Mouse (Mus musculus): ENCODE data around the gene 2300003K06Rik.
"Not testable (repeated sequence)": the region's sequence is repeated elsewhere in the genome, so short reads cannot be mapped to it uniquely, and the experiment has no call there.

2300003K06Rik gene

GRCm38 (mm10) chr11:99837966-99838365 lies at the start of gene 2300003K06Rik:
Gene 2300003K06Rik, minus strand, starts transcription at chr11:99838066.
- in situ Hi-C loops (cut with MboI; ENCODE audit: unreplicated experiment in 2 of 2), result no loop called here

- in situ Hi-C loops (cut with MboI; ENCODE audit: unreplicated experiment in 2 of 2), result not testable (repeated sequence)
Measured at GRCm38 (mm10) chr11:99878887-99879286, 41.0 kb upstream of the 2300003K06Rik start, which contains the start of gene Gm11567. Gene Gm11567, plus strand, starts transcription at chr11:99879187.

GRCm38 (mm10) chr11:99873089-99873488 lies 35.2 kb upstream of the 2300003K06Rik start, which contains the start of gene Krtap9-1:
Gene Krtap9-1, plus strand, starts transcription at chr11:99873389.
- in situ Hi-C loops (cut with MboI; ENCODE audit: unreplicated experiment in 2 of 2), result not testable (repeated sequence)

DNA sequence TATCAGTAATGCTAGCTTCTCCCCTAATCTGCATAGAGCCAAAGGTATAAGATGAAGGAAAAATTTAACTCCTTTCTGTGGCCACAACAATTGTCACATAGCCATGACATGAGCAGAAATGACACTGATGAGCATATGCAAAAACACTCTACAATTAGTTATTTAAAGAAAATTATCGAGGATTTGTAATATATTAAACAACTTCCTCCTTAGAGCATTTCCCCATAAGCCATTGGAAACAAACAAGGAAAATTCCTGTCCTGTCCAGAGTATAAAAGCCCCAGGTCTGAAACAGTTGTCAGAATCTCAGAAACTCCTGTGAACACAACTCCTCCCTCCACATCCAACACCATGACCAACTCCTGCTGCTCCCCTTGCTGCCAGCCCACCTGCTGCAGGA lies 26.3 kb upstream of the 2300003K06Rik start, which contains the start of gene Gm11559:
Gene Gm11559 (plus strand): TSS at position 301 of the 400 bp plus-strand sequence.
- in situ Hi-C loops (cut with MboI; ENCODE audit: unreplicated experiment in 2 of 2), result not testable (repeated sequence)

GRCm38 (mm10) chr11:99858761-99859160 lies 20.9 kb upstream of the 2300003K06Rik start:
- in situ Hi-C loops (cut with MboI; ENCODE audit: unreplicated experiment in 2 of 2), result no loop called here

DNA sequence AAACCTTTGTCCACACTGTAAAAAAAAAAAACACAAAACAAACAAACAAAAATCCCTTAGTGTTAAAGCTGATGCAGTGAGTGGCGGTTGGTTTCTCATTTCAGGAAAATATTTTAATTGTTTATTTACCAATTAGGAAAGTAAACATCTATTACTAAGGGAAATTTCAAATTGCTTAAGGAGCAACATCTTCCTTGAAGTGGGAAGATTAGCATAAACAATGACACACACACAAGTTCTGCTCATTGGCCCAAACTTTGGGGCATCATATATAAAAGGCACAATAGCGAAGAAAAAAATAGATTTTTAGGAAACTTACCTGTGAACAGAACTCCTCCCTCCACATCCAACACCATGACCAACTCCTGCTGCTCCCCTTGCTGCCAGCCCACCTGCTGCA lies 19.8 kb upstream of the 2300003K06Rik start, which contains the start of gene Gm11568:
Gene Gm11568 (plus strand): TSS at position 301 of the 400 bp plus-strand sequence.
- in situ Hi-C loops (cut with MboI; ENCODE audit: unreplicated experiment in 2 of 2), result no loop called here

DNA sequence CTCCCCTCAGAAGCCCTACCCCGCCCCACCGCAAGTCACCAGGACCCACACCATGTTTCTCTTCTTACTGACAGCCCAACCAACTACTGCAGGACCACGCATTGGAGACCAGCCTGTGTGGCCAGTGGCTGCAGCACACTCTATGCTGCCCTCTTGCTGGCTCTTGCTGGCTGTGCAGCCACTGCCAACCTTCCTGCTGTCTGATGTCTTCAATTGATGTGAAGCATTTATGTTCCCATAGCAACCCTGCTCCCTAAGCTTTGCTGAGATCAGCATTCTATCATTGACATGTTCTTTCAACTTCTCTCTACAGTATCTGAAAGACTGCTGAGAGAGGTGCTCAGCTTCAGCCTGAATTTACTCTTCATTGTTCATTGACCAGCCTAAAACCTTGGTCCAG lies 16.3 kb upstream of the 2300003K06Rik start:
- in situ Hi-C loops (cut with MboI; ENCODE audit: unreplicated experiment in 2 of 2), result no loop called here

DNA sequence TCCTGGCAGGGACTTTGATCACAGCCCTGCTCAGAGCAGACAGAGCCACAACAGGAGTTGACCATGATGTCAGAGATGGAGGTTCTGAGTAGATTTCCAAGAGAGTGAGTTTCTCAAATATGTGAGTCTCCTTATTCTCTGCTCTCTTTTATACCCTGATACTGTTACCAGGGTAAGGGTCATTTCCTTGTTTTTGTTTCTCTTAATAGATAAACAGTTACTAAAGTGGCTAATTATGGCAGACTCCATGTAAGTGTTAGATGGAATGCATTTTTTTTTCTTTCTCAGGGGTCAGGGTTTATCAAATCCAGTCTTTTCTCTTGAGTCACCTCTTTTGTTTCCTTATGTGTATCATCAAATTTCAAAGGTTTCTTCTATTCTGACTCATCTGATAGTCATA lies 13.6 kb upstream of the 2300003K06Rik start, which contains the start of gene Krtap4-16:
Gene Krtap4-16 (minus strand): TSS at position 101 of the 400 bp plus-strand sequence.
- in situ Hi-C loops (cut with MboI; ENCODE audit: unreplicated experiment in 2 of 2), result no loop called here

DNA sequence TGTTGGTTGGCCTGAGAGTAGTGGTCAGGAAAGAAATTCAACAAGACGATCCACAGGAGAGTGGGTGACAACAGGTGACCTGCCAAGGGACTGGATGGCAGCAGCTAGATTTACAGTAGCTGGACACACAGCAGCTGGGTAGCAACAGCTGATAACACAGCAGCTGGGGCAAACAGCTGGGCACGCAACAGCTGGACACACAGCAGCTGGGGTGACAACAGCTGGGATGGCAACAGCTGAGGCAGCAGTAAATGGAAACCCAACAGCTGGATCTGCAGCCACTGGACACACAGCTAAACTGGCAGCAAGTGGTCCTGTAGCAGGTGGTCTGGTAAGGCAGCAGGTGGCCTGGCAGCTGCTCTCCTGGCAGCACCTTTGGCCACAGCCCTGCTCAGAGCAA lies 8.9 kb upstream of the 2300003K06Rik start:
- in situ Hi-C loops (cut with MboI; ENCODE audit: unreplicated experiment in 2 of 2), result no loop called here

GRCm38 (mm10) chr11:99842185-99842584 lies 4.3 kb upstream of the 2300003K06Rik start:
- in situ Hi-C loops (cut with MboI; ENCODE audit: unreplicated experiment in 2 of 2), result no loop called here

DNA sequence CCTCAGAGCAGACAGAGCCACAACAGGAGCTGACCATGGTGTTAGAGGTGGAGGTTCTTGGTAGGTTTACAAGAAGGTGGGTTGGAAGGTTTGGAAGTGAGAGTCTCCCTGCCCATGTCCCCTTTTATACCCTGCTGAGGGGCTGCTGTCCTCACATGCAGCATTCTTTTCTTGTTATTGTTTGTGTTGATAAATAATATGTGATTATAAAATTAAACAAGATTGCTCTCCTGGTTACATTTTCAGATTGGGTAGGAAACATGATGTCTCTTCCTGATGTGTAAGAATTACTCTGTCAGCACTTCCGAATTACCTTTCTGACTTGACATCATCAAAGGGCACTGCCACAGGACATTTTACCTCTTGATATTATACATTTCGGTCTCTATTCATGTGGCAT lies 22.3 kb downstream of the 2300003K06Rik start, which contains the start of gene Gm11564:
Gene Gm11564 (minus strand): TSS at position 101 of the 400 bp plus-strand sequence.
- in situ Hi-C loops (cut with MboI; ENCODE audit: unreplicated experiment in 2 of 2), result not testable (repeated sequence)

DNA sequence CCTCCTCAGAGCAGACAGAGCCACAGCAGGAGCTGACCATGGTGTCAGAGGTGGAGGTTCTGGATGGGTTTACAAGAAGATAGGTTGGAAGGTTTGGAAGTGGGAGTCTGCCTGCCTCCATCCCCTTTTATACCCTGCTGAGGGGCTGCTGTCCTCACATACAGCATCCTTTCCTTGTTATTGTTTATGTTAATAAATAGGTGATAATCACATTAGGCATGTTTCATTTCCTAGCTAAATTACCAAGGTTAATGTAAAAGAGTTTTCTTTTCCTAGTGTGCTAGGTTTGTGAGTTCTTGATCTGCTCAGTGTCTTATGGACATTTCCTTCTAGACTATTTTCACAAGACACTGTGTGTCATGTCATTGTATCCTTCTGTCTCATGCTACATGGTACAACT lies 28.1 kb downstream of the 2300003K06Rik start, which contains the start of gene Krtap4-13:
Gene Krtap4-13 (minus strand): TSS at position 101 of the 400 bp plus-strand sequence.
- in situ Hi-C loops (cut with MboI; ENCODE audit: unreplicated experiment in 2 of 2), result not testable (repeated sequence)

GRCm38 (mm10) chr11:99804346-99804745 lies 33.5 kb downstream of the 2300003K06Rik start, which contains the start of gene Gm11554:
Gene Gm11554, minus strand, starts transcription at chr11:99804446.
- in situ Hi-C loops (cut with MboI; ENCODE audit: unreplicated experiment in 2 of 2), result not testable (repeated sequence)

DNA sequence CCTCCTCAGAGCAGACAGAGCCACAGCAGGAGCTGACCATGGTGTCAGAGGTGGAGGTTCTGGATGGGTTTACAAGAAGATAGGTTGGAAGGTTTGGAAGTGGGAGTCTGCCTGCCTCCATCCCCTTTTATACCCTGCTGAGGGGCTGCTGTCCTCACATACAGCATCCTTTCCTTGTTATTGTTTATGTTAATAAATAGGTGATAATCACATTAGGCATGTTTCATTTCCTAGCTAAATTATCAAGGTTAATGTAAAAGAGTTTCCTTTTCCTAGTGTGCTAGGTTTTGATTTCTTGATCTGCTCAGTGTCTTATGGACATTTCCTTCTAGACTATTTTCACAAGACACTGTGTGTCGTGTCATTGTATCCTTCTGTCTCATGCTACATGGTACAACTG lies 39.0 kb downstream of the 2300003K06Rik start, which contains the start of gene Gm11569:
Gene Gm11569 (minus strand): TSS at position 101 of the 400 bp plus-strand sequence.
- in situ Hi-C loops (cut with MboI; ENCODE audit: unreplicated experiment in 2 of 2), result not testable (repeated sequence)

DNA sequence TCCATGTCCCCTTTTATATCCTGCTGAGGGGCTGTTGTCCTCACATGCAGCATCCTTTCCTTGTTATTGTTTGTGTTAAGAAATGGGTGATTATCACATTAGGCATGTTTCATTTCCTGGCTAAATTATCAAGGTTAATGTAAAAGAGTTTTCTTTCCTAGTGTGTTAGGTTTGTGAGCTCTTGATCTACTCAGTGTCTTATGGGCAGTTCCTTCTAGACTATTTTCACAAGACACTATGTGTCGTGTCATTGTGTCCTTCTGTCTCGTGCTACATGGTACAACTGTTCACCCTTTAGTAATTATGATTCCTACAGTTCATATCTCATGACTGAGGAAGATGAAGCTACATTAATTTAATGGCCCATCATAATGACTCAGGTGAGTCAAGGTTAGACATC lies 44.5 kb downstream of the 2300003K06Rik start, which contains the start of gene Gm11596:
Gene Gm11596 (minus strand): TSS at position 101 of the 400 bp plus-strand sequence.
- in situ Hi-C loops (cut with MboI; ENCODE audit: unreplicated experiment in 2 of 2), result no loop called here

All from v-Abl transformed pro-B cells (cell line).